Mouse (Mus musculus): ENCODE results near the gene Cage1. TPM values are rescaled to one million over a fixed set of nuclear protein-coding genes. Genes with fewer than 3 reads are reported as not detected.

Gene Cage1
- total and polyA plus RNA-seq, 2 experiments from 2014 or later: 3.0 to 5.7 TPM

DNA sequence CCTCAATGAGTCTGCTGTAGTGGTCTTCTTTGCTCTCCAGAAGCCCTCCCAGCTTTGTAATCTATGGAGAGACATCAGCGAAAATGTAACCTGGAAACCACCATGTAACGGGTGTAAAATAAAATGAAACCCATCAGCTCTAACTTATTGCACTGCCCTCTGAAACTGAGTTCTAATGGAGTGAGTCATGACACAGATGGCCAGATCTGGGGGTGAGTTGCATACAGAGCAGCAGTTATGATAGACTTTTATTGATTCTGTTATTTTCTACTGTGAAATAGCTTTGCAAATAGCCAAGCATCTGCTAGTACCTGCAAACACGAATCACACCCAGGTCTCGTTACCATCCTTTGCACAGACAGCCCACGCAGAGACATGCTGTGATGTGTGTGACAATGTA lies 24.4 kb downstream of the Cage1 start:
- Histone ChIP-seq H3K4me1 (ENCODE audit: insufficient read depth) (no peaks in the 10 kb centered on the region), H3K4me3 (ENCODE audit: low read depth, low read length) (no peak overlapping the region), H3K9me3 (ENCODE audit: low read length) (no peaks in the 10 kb centered on the region), H3K9ac (no peak overlapping the region), H3K27ac (ENCODE audit: low read depth, low read length) (no peak overlapping the region), H3K4me2 (ENCODE audit: low read depth) (no peak overlapping the region), H3K36me3 (ENCODE audit: insufficient read depth) (no peaks in the 10 kb centered on the region), H3K27me3 (ENCODE audit: insufficient read depth, low read length) (no peaks in the 10 kb centered on the region)
- ATAC-seq (no peak), DNase-seq (no peak)
- WGBS: 86% methylated on average over 5 of the region's 5 CpGs
- no peak for TF ChIP-seq CTCF (IDR thresholded peaks at IDR 0.05; ENCODE audit: low read depth)

DNA sequence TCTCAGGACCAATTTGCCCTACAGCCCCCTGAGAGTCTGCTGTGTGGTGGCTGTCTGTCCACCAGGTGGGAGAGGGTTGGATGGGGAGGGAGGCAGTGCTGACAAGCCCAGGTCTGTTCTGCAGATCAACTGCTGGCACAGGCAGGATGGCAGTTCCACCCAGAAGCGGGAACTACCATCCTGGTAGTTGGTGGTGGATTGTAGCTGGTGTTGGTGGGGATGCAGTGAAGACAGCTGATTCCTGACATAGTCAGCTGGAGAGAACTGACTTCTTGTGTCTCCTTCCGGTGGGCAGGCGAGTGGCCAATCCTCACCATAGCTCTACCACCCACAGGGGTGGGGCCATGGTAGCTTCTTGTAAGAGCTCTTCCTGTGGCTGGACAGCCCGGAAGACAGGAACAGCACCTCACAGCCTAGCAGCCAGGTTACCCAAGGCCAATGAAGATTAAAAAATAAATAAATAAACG lies 26.4 kb downstream of the Cage1 start:
- DNase-seq (no peak), ATAC-seq (no peak)
- no peak overlapping the region for H3K27ac ChIP-seq (ENCODE audit: low read depth, low read length)
- no peak overlapping the region for H3K9ac ChIP-seq
- no peaks in the 10 kb centered on the region for H3K9me3 ChIP-seq (ENCODE audit: low read length)
- no peak for TF ChIP-seq CTCF (IDR thresholded peaks at IDR 0.05; ENCODE audit: low read depth)
- H3K27me3 ChIP-seq (ENCODE audit: insufficient read depth, low read length): no peaks in the 10 kb centered on the region
- no peaks in the 10 kb centered on the region for H3K36me3 ChIP-seq (ENCODE audit: insufficient read depth)
- no peak overlapping the region for H3K4me2 ChIP-seq (ENCODE audit: low read depth)
- H3K4me1 ChIP-seq (ENCODE audit: insufficient read depth): no peaks in the 10 kb centered on the region
- H3K4me3 ChIP-seq (ENCODE audit: low read depth, low read length): no peak overlapping the region
- WGBS: 85% methylated on average over 5 of the region's 5 CpGs

DNA sequence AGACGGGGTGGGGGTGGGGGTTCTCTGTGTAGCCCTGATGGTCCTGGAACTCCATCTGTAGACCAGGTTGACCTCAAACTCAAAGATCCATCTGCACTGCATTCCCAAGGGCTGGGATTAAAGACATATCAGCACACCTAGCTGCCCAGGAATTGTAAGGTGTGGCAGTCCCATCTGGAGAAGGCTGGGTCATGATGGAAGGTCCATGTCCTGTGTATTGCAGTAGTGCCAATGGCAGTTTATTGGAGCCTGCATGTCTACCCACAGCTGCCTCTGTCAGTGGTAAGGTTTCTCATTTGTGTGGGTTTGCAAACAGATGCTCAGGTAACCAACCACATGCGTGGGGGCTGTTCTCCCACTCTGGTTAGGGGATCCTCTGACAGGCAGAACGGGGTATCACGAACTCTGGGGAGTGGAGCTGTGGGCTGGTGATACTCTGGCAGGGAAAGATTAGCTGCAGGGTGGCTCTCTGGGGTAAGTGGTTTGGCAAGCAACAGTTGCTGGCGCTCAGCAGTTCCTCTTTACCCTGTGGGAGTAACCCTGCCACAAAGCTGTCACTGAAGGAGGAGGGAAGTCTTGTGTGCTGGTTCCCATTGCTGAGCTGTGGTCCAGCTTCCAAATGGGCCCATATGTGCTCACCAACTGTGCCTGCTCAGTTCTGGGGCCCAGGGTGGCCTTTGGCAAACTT lies 27.0 kb downstream of the Cage1 start:
- Histone ChIP-seq H3K36me3 (ENCODE audit: insufficient read depth) (no peaks in the 10 kb centered on the region), H3K4me3 (ENCODE audit: low read depth, low read length) (no peak overlapping the region), H3K4me1 (ENCODE audit: insufficient read depth) (no peaks in the 10 kb centered on the region), H3K27ac (ENCODE audit: low read depth, low read length) (no peak overlapping the region), H3K9ac (no peak overlapping the region), H3K27me3 (ENCODE audit: insufficient read depth, low read length) (no peaks in the 10 kb centered on the region), H3K9me3 (ENCODE audit: low read length) (no peaks in the 10 kb centered on the region), H3K4me2 (ENCODE audit: low read depth) (no peak overlapping the region)
- no peak for TF ChIP-seq CTCF (IDR thresholded peaks at IDR 0.05; ENCODE audit: low read depth)
- 82% methylated on average over 5 of the region's 5 CpGs for WGBS
- ATAC-seq (no peak), DNase-seq (no peak)

DNA sequence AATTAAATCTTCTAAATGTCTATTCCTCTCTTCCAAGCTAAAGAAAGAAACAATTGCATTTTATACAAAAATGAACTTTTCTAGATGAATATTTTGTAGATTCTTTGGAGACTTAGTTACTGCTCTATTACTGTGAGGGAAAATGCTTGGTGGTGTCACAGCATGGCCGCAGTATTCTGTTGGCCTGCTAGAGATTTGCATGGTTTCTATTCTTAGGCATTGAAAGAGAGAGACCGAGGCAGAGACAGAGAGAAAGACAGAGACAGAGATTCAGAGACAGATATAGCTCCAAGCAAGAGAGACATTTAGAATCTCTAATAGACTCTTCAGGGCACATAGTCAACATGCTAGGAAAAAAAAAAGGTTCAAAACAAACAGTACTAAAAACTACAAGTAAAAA lies 28.9 kb downstream of the Cage1 start:
- no peaks in the 10 kb centered on the region for H3K27me3 ChIP-seq (ENCODE audit: insufficient read depth, low read length)
- H3K36me3 ChIP-seq (ENCODE audit: insufficient read depth): no peaks in the 10 kb centered on the region
- no peak for ATAC-seq
- no peak overlapping the region for H3K9ac ChIP-seq
- TF ChIP-seq CTCF (IDR thresholded peaks at IDR 0.05; ENCODE audit: low read depth): no peak
- no peak for DNase-seq
- no peak overlapping the region for H3K4me2 ChIP-seq (ENCODE audit: low read depth)
- no peak overlapping the region for H3K4me3 ChIP-seq (ENCODE audit: low read depth, low read length)
- H3K27ac ChIP-seq (ENCODE audit: low read depth, low read length): no peak overlapping the region
- H3K9me3 ChIP-seq (ENCODE audit: low read length): no peaks in the 10 kb centered on the region
- H3K4me1 ChIP-seq (ENCODE audit: insufficient read depth): no peaks in the 10 kb centered on the region
- 84% methylated on average over 2 of the region's 2 CpGs for WGBS

DNA sequence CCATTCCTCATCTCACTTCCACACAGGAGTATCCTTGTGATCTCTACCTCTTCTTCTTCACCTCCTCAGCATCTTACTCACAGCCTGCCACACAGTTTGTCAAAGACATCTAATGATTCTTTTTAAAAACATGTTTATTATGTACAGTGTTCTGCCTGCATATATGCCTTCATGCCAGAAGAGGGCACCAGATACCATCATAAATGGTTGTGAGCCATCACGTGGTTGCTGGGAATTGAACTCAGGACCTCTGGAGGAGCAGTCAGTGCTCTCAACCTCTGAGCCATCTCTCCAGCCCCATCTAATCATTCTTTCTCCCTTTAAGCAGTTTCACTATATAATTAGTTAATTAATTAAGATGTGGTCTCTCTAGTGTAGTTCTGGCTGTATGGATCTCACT lies 34.4 kb downstream of the Cage1 start:
- Histone ChIP-seq H3K36me3 (ENCODE audit: insufficient read depth) (no peaks in the 10 kb centered on the region), H3K4me1 (ENCODE audit: insufficient read depth) (no peaks in the 10 kb centered on the region), H3K9ac (no peak overlapping the region), H3K27me3 (ENCODE audit: insufficient read depth, low read length) (no peaks in the 10 kb centered on the region), H3K4me3 (ENCODE audit: low read depth, low read length) (no peak overlapping the region), H3K9me3 (ENCODE audit: low read length) (no peaks in the 10 kb centered on the region), H3K4me2 (ENCODE audit: low read depth) (no peak overlapping the region), H3K27ac (ENCODE audit: low read depth, low read length) (no peak overlapping the region)
- ATAC-seq (no peak), DNase-seq (no peak)
- WGBS: 49% methylated on average over 1 of the region's 1 CpGs
- TF ChIP-seq CTCF (IDR thresholded peaks at IDR 0.05; ENCODE audit: low read depth): no peak

DNA sequence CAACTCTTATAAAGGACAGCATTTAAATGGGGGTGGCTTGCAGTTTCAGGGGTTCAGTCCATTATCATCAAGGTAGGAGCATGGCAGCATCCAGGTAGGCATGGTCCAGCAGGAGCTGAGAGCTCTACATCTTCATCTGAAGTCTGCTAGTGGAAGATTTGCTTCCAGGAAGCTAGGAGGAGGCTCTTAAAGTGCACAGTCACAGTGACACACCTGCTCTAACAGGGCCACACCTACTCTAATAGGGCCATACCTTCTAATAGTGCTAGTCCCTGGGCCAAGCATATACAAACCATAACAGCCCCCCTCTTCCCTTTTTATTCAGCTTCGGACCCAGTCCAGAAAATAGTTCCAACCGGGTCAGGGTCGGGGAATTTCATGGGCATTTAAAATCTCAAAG lies 37.2 kb downstream of the Cage1 start:
- Histone ChIP-seq H3K4me2 (ENCODE audit: low read depth) (no peak overlapping the region), H3K27me3 (ENCODE audit: insufficient read depth, low read length) (no peaks in the 10 kb centered on the region), H3K27ac (ENCODE audit: low read depth, low read length) (no peak overlapping the region), H3K4me1 (ENCODE audit: insufficient read depth) (no peaks in the 10 kb centered on the region), H3K9me3 (ENCODE audit: low read length) (no peaks in the 10 kb centered on the region), H3K36me3 (ENCODE audit: insufficient read depth) (no peaks in the 10 kb centered on the region), H3K4me3 (ENCODE audit: low read depth, low read length) (no peak overlapping the region), H3K9ac (no peak overlapping the region)
- DNase-seq (no peak), ATAC-seq (no peak)
- 75% methylated on average over 3 of the region's 3 CpGs for WGBS
- TF ChIP-seq CTCF (IDR thresholded peaks at IDR 0.05; ENCODE audit: low read depth): no peak

DNA sequence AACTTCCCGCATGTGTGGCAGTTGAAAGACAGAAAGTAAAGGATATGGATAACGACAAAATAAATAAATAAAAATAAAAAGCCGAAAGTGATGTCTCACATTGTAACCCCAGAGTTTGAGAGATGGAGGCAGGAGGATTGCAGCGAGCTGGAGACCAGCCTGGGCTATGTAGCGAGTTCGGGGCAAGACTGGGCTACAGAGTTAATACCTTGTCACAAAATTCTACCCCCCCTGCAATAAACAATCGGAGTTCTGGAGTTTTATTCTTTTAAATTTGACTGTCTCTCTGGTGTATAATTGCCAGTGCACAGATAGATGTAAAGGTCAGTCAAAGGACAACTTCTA lies 42.5 kb downstream of the Cage1 start:
- peak overlapping the region; percentile 96 for H3K9ac ChIP-seq
- peak overlapping the region; percentile 62 for H3K4me2 ChIP-seq (ENCODE audit: low read depth)
- ATAC-seq: peak; percentile 40
- WGBS: 12% methylated on average over 7 of the region's 7 CpGs
- peaks cover 19% of the 10 kb centered on the region for H3K36me3 ChIP-seq (ENCODE audit: insufficient read depth)
- peak overlapping the region; percentile 48; the same call in 1 of the 2 replicates for H3K27ac ChIP-seq (ENCODE audit: low read depth, low read length)
- no peak for TF ChIP-seq CTCF (IDR thresholded peaks at IDR 0.05; ENCODE audit: low read depth)
- peak overlapping the region; percentile 99 for H3K4me3 ChIP-seq (ENCODE audit: low read depth, low read length)
- no peaks in the 10 kb centered on the region for H3K27me3 ChIP-seq (ENCODE audit: insufficient read depth, low read length)
- peaks cover 6% of the 10 kb centered on the region; the same call in 1 of the 2 replicates for H3K4me1 ChIP-seq (ENCODE audit: insufficient read depth)
- no peak for DNase-seq
- H3K9me3 ChIP-seq (ENCODE audit: low read length): no peaks in the 10 kb centered on the region
